Mouse (Mus musculus) yolk sac, embryonic 10.5 days (tissue): ENCODE measurements around the gene S100a7a.

Experiments
- DNase-seq: peaks from one replicate; pipeline ENCODE4 v3.0.0-alpha.2; 2017; ENCODE audit warnings: low spot score

S100a7a gene

DNA sequence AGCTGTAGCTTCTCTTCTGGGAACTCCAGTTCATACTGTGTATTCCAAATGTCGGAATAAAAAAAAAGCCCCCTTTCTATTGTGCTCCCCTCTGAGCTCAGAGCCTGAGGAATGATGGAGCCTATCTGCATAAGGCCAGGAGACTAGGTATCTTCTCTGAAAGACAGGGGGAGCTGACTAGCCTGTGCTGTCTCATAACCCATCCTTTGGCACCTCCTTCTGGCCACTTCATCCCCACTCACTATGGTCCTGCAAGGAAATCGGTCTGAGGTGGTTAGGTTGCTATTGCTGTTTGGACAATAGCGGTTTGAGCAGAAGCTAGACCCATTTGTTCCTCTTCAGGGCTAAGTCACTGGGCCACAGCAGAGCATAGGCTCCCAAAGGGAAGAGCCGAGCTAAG, 26.0 kb upstream of the S100a7a start:
- peak; percentile 11 for DNase-seq

- DNase-seq, result no peak
These were observed 24.5 kb upstream of the S100a7a start for GRCm38 (mm10) chr3:90629298-90629697.

DNA sequence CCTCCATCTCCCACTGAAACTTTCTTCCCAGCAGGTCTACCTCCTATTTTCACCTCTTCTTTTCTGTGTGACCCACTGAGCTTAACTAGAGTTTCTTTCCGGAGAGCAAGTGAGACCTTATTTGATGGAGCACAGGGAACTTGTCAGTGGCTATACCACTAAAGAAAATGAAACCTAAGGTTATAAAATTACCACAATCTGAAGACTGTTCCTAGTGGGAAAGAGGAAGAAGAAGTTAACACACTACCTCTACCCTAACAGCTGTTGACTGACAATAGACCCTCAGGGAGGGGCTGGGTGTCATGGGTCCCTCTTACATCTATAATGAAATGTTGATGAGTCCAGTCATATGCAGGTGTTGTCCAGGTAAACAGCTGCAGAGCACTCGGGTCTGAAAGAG, 21.8 kb upstream of the S100a7a start:
- DNase-seq, result no peak

- DNase-seq, result no peak
These were observed 15.1 kb upstream of the S100a7a start for GRCm38 (mm10) chr3:90638511-90639275.

GRCm38 (mm10) chr3:90639511-90640154, 14.2 kb upstream of the S100a7a start:
- DNase-seq, result peak; percentile 12

- no peak for DNase-seq
These were observed 12.8 kb upstream of the S100a7a start for GRCm38 (mm10) chr3:90640981-90641380.

DNA sequence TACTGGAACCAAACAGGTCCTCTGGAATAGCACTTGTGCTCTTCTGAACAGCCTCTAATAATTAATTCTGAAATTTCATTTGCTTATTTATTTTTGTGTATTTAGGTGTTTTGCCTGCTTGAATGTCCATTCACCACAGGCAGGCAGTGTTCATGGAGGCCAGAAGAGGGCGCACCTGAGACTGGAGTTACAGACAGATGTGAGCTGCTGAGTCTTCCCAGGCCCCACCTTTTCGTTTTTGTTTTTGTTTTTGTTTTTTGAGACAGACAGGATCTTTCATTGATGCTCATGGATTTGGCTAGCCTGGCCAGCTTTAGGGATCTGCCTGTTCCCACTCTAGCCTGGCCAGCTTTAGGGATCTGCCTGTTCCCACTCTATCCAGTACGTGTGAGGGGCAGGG, 9.6 kb upstream of the S100a7a start:
- no peak for DNase-seq

DNA sequence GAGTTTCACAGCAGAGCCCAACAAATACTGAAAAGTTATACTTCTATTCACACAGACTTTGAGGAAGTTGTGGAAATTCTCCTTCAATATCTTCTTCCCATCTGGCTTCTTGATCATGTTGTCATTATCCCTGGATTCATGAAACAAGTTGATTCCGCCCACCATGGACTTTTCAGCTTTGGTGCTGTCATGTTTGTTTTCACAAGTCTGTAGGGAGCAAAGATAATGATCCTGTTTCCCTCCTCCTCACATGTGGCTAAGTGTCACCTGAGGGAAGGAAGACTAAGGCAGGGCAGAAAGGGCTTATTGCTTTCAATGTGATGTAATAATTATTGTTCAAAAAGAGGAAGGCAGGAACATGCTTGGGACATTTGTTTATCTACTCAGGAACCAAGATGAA, 6.5 kb upstream of the S100a7a start:
- no peak for DNase-seq

DNA sequence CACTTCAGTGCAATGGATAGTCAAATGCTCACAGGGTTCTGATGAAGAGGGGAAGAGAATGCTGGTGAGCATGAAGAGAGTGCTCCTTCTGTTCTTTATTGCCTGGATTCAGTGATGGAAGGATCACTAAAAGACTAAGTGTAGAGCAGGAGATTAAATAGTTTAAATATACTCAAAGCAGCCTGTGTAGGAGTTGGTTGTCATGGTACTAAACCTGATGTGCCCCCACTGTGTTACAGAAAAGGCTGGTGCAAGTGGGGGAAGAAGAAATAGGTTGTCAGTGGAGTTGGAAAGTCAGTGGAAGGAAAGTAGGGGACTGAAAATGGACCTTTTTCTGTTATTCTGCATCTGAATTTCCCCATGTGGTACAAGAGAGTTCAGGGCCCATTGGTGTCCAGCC, 4.8 kb upstream of the S100a7a start:
- no peak for DNase-seq

DNA sequence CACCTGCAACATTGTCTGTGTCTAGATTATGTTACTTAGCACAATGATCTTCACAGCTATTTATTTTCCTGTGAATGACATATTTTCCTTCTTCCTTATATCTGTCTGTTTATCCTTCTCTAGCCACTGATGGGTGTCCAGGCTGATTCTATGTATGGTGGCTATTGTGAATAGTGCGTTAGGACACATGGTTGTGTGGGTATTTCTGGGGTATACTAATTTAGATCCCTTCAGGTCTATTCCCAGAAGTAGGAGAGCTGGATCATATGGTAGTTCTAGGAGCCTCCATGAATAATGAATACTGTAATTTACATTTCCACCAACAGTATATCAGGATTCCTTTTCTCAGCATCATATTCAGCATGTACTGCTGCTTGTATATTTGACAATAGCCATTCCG, 4.0 kb upstream of the S100a7a start:
- no peak for DNase-seq

DNA sequence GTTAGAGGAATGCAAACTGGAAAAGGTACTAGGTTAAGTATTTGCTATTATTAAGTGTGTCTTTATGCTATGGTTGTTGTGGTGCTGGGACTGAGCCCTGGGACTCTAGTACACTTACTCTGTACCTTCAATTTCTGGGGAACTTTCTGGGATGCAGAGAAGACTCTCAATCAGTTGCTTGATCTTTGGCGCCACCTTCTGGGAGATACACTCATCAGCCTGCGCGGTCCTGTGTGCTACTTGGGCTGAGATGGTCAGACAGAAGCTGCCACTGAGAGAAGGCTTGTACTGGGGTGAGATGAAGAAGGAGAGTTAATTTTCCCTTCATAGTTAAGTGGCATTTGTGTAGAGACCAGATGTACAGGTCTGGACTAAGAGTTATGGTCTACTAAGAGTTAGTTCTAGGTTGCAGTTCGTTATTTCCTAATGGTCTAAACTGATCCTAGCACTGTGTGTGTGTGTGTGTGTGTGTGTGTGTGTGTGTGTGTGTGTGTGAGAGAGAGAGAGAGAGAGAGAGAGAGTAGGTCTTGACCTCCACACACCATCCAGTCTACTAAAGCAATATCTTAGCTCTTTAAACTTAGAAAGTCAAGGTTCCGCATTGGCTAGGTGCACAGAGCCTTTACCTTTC, 824 bp upstream of the S100a7a start:
- peak; percentile 24 for DNase-seq

DNA sequence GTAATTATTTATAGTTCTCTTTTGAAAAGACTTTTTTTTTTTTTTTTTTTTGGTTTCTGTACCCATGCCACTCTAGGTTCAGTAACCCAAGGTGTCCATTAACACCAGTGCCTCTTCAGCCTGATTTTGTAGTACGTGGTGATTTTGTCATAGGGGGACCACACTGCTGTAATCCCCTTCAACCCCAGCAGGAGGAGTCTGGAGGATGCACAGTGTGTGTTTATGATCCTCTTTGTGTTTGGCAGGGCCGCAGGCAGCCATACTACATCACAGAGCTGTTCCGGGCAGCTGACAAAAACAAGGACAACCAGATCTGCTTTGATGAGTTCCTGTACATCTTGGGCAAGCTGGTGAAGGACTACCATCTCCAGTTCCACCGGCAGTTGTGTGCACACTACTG, 3.6 kb downstream of the S100a7a start:
- no peak for DNase-seq

GRCm38 (mm10) chr3:90659364-90660044, 5.7 kb downstream of the S100a7a start:
- no peak for DNase-seq

DNA sequence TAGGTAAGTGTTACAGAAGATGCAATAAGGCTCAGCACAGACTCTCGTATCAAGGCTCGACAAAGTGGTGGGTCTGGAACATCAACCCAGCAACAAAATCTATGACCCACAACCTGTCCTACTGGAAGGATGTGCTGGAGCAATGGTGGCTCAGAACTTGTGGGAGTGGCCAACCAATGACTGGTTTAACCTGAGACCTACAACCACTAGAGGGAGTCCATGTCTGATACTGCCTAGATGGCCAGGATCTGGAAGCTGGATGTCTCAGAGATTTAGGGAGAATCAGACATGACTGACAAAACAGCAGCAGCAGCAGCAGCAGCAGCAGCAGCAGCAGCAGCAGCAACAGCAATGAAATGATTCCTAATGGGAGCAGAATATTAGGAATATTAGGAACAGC, 10.4 kb downstream of the S100a7a start:
- DNase-seq, result no peak

DNA sequence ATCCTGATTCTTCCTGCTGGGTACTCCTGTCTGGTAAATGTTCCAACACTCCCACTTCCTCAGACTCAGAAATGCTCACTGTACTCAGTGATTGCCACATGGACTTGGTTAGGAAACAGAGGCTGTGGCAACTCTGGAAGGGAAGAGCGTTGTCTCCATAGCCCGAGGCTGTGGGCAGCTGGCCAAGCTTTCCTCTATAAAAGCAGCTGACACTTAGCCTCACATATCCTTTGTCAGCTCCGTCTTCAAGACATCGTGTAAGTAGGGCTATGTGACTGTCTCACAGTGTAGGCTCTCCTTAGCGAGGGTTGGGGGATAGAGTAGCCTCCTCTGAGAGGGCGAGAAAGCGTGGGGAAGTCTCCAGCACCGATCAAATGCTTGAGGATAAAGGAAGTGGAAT, 15.0 kb downstream of the S100a7a start, which contains the start of gene S100a8:
Gene S100a8 (plus strand): TSS at position 133 of the 400 bp plus-strand sequence.
- no peak for DNase-seq

- no peak for DNase-seq
These were observed 24.8 kb downstream of the S100a7a start for GRCm38 (mm10) chr3:90678656-90679055.

- DNase-seq, result no peak
These were observed 30.1 kb downstream of the S100a7a start for GRCm38 (mm10) chr3:90683929-90684328.

DNA sequence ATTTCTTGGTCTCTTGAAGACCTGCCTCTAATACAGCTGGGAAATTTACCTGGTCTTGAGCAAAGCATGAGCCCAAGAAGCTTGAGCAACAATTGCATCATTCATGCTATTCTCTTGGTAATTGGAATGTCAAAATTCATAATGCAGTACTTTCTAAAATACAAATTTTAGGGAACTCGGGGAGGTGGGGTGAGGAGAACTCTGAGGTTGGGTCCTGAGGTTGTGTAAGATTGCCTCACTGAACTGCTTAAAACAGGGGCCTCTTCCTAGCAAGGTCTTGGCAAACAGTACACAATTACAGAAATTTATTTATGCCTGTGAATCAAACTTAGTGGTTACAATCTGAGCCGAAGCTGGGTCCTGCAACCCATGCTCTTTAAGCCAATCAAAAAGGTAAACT, 33.0 kb downstream of the S100a7a start:
- DNase-seq, result no peak

DNA sequence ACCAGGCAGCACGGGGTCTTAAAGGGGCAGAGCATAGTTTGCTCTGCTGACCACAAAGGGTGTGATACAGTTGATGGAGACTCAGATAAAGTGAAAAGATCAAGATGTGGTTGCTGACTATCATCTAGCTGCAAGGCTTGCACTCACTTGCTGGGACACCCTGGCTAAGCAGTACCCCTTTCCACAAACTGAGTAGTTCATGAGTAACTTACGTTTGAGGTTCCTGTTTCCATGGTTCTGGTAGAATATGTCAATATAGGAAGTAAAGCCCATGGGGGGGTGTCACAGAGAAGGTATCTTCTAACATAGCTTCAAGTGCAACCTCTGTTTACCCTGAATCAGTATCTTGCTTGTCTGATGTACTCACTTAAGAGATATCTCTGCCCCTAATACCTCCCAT, 39.7 kb downstream of the S100a7a start:
- no peak for DNase-seq

- no peak for DNase-seq
These were observed 41.8 kb downstream of the S100a7a start, which contains the start of gene S100a9 for GRCm38 (mm10) chr3:90695613-90696012. TSS of gene S100a9 (minus strand) at chr3:90695721.

GRCm38 (mm10) chr3:90702244-90702643, 48.4 kb downstream of the S100a7a start:
- DNase-seq, result no peak
